Mouse (Mus musculus) mouse trophoblast stem cell (cell line): ENCODE results near the gene Rps6ka1.

ENCODE experiments used
- in situ Hi-C, 2 experiments: fragments of 300-500 bp; cut with MseI, MboI; formaldehyde crosslinking; loops; 2 replicates in 1 of 2; 3 replicates in 1 of 2; pipeline ENCODE4 v1.15.1; 2025

Rps6ka1 gene

GRCm38 (mm10) chr4:133897431-133897891 is 9.9 kb upstream of the Rps6ka1 start:
- in situ Hi-C loops: no loop called here

DNA sequence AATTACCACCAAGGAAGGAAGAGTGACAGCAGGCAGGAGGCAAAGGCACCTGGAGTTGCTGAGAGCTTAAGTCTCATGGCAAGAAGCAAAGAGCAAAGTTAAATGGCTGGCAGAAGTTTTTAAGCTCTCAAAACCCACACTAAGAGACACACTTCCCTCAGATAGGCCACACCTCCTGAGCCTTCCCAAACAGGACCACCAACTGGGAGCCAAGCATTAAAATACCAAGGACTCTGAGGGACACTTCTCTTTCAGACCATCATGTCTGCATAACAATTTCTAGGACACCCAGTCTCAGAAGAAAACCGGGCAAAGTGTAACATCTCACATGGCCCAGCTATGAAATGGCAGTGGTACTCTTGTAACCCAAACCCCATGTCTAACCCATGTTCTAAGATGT is 9.4 kb upstream of the Rps6ka1 start:
- in situ Hi-C loops: no loop called here

- in situ Hi-C loops: no loop called here
These were observed 8.4 kb upstream of the Rps6ka1 start for GRCm38 (mm10) chr4:133896002-133896401.

DNA sequence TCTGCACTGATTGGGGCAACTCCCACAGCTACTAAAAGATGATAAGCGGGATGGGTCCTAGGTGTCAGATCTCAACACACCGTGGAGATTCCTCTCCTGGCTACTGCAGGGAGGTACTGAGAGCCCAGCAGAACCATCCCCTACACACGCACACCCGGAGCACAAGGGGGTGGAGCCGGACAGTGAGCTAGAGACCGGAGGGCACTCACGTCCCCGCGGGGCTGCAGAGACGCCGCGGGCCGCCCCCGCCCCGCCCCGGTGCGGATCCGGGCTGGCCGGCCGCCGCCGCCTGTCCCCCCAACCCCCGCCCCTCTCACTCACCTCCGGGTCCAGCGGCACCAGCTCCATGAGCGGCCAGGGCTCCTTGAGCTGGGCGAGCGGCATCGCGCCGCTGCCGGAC is 348 bp downstream of the Rps6ka1 start:
- in situ Hi-C loops: no loop called here

GRCm38 (mm10) chr4:133885991-133886501 is 1.6 kb downstream of the Rps6ka1 start:
- in situ Hi-C loops: no loop called here

DNA sequence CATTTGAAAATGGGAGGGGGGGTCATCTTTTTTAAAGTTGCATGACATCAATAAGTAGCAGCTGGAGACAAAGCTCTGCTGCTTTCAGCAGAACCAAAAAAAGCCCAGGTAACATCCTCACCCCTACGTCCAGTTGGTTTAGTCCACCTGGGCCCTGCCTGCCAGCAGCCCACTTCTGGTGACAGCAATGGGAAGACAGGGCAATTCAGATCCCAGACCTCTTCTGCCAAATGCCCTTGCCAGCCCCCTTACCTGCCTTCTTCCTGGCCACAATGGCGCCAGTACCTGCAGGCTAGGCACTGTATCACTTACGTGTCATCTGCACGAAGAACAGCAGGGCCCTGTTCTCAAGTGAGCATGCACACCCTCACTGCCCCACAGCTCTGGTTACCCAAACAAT is 2.3 kb downstream of the Rps6ka1 start:
- in situ Hi-C loops: no loop called here

DNA sequence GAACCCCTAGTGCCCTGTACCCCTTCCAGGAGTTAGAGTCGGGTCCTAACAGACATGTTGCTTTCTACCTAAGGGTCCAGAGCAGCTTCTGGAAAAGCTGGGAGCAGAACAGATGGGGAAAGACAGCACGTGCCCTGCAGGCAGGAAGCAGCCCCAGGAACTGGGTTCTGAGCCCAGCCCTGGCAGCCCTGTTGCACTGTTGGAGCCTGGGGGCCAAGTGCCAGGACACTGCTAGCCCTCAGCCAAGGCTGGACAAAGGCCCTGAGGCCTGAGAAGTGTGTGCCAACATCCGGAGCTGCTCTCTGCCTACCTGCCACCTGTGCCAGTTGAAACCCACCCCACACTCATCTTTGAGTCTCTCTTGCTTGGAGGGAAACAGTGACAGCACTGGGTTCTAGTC is 2.7 kb downstream of the Rps6ka1 start:
- in situ Hi-C loops: no loop called here

DNA sequence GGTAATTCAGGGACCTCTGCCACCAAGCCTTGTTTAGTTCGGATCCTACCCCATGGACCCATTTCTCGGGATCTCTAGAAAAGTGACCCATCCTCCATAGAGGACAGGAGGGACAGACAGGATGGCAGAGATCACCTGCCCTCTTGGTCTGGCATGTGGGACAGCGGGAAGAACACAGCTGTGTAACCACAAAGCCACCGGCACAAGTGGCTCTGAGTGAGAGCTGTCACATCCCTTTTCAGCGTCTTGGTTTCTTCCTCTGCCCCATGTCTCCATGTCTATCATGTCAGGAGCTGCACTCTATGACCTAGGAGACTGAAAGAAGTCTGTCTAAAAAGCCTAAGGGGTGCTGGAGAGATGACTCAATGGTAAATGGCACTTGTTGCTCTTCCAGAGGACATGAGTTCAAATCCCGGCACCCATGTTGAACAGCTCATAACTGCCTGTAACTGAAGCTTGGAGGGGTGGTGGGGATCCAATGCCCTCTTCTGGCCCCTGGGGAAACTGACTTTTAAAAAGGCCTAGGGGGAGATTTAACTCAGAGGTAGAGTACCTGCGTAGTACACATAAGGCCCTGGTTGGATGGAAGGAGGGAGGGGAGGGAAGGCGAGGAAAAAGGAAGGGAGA is 3.4 kb downstream of the Rps6ka1 start:
- in situ Hi-C loops: no loop called here

DNA sequence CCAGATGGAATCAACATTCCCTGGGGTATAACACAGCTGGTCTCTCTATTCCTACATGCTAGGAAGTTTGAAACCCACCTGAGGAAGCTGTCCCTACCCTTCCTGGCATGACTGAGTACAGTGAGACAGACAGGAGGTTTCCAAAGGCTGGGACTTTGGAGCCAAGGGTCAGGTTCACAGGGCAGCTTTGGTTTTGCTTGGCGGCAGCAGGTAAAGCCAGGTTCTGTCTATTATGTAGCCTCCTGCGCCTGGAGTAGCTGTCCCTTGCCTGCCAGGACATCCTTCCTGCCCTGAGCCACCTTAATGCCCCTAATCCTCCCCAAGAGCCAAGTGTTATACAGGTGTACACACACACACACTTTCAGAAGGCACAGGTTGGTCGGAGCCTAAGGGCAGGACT is 5.7 kb downstream of the Rps6ka1 start:
- in situ Hi-C loops: no loop called here

- in situ Hi-C loops: no loop called here
These were observed 6.2 kb downstream of the Rps6ka1 start for GRCm38 (mm10) chr4:133881399-133881798.

- in situ Hi-C loops: no loop called here
These were observed 8.3 kb downstream of the Rps6ka1 start for GRCm38 (mm10) chr4:133879145-133879902.

GRCm38 (mm10) chr4:133877850-133878755 is 9.5 kb downstream of the Rps6ka1 start:
- in situ Hi-C loops: no loop called here

DNA sequence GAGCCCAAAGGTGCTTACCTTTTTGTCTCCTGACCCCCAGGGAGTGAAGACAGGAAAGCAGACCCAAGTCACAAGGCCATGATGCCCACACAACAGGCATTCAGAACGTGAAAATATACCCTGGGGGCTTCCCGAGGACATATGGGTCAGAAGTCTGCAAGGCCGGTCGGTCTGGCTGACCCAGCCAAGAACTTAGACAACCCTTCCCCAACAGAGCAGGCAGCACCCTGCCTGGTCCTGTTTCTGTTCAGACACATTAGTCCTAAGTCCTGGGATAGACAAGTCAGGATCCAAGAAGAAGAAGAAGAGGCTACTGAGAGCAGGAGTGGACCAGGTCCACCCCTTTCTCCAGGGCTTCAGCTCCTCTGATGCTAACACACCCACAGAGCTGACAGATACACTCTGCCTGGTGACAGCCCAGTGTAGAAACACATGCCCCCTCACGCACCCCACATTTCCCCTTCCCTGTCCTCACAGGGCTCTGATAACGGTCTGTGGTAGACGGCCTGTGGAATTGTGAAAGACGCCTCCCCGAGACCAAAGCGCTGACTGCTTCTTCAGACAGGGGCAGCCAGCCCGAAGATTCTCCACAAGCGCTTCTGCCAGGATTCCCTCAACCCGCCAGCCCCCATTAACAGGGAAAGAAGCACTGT is 12.6 kb downstream of the Rps6ka1 start:
- in situ Hi-C loops: no loop called here

DNA sequence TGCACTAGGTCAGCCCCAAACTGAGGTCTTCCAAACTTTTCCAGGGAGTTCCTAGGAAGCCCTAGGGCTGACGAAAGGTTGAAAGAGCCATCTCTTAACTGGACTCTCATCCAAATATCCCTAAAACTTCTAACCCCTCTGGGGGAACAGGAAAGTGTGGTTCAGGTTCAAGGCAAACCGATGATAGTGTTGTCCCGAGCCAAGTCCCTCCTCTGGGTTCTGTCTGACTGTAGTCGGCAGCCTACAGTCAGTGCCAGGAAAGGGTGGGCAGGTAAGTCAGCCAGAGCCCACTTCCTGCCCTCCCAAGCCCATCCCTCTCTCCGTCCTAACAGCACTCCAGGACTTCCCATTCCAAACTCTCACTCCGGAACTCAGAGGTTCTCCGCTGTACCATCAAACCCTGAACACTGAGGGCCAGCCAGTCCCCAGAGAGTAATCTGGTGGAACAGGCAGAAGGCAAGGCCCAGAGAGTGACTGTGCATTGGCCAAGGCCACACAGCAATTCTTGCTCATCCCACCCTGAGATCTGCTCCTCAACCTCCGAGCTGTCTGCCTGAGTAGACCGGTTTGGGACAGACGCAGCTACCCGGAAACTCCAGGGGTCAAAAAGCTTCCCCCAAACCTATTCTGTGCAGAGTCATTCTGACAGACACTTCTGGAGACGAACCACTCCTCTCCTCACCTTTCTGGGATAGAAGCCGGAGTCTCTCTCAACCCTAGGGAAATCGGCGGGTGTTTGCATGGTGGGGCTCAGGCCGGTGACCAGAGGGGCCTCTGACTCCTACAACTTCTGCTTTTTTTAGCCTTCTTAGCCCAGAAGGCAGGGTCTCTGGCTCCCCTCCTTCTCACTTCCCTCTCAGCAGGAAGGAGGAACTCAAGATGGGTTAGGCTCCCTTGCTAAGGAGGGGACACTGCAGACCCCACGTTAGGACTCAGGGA is 13.4 kb downstream of the Rps6ka1 start:
- in situ Hi-C loops: no loop called here

- in situ Hi-C loops: no loop called here
These were observed 14.2 kb downstream of the Rps6ka1 start for GRCm38 (mm10) chr4:133873431-133873851.

DNA sequence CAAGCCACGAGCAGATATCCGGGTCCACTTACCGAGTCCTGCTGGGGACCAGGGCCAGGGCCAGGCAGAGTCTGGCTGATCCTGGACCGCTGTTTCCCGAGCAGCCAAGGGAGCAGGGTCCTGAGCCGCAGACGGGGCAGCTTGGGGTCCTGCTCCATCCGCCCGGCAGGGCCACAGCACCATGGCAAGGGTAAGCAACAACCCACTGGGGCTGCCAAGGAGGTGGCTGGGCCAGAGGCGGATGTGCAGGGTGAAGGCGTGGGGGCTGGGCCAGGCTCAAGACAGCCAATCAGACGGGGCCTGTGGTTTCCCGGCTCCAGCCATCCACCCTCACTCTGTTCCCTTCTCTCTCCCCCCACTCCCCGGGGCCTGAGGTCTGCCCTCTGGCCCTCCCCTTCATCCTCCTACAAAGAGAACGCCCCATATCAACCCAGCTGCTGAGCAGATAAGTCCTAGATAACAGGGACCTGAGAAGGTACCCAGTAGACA is 14.7 kb downstream of the Rps6ka1 start:
- in situ Hi-C loops: no loop called here

GRCm38 (mm10) chr4:133872222-133872811 is 15.3 kb downstream of the Rps6ka1 start:
- in situ Hi-C loops: no loop called here

DNA sequence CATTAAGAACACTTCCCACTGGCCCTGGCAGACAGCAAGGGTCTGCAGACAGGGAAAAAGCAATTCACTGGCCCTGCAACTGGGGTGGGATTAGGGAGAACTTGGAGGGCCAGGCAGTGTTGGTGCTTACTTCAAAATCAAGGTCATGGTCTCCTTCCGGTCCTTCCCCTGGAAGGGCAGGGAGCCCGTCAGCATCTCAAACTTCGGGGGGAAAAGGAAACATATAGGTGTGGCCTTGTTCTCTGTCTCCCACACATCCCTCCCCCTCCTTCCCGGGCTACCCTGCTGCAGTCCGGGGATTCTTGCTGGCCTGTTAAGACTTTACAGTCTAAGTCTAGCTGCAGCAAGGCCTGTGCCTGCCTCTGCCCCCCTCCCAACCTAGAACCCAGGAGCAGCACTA is 22.4 kb downstream of the Rps6ka1 start:
- in situ Hi-C loops: no loop called here

DNA sequence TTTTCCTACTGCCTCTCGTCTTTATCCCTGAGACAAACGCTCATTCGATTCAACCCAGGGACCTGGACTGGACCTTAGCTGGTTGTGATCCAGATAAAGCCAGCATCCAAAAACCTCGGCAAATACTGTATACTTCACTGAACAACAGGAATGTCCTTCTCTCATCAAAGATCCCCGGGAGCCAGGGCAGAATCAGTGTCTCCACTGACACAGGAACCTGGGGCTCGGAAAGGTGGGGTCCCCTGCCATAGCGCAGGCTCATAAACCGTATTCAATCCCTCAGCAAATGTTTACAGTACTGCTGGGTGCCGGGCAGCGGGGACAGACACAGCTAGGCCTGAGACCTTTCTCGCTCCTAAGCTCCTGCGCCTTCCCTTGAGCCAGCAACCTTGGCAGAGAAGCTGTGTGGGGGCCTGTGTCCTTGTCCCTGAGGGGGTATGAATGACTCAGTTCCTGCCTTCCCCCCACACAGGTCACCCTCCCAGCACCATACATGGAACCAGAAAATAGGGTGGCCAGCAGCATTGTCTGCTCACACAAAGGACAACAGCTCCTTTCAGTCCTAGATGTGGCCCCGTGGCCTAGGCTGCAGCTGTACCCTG is 23.1 kb downstream of the Rps6ka1 start:
- in situ Hi-C loops: no loop called here
